Mouse (Mus musculus): Measurements from ENCODE around the gene Hectd4. TPM values are rescaled to one million over a fixed set of nuclear protein-coding genes. Genes with fewer than 3 reads are reported as not detected.

Gene Hectd4
- total and polyA plus RNA-seq, 3 experiments = 2.1 to 7.8 (median 6.0) TPM

DNA sequence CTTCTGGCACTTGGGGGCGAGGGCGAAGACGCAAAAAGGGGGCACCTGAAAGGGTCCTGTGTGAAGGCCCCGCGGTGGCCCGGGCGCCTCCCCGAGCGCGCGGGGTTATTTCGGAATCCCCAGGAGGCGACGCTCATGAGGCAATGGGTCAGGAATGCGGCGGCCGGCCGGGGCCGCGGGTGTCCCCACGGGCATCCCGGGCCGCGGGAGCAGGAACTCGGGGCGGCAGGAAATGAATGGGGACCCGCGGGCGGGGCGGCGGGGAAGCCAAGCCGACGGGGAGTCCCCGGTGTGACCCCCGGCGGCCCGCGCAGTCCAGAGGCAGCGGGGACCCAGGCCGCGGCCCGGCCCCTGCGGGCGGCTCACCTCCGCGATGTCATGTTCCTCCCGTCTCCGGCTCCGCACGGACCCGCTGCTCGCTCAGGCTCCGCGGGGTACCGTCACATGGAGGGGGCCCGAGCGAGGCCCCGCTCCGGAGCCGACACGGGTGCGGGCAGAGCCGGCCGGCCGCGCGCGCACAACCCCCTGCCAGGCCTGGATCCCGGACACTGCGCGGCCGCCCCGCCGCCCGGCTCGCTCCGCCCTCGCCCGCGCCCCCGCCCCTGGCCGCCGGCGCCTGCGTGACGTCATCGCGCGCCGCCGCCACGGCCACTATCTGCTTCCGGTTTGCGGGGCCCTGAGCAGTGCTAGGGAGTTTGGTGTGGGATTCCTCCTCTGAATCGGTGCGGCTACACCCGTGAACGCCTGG is 29.0 kb upstream of the Hectd4 start, which contains the start of gene Ptpn11 (continued):
- 0 out of 2 replicates have a peak, but pooled peaks have one; percentile 18 for TF ChIP-seq MYC (IDR thresholded peaks at IDR 0.05; ENCODE audit: low read depth, low read length)
- no peak for TF ChIP-seq JUND (conservative IDR thresholded peaks at IDR 0.05; ENCODE audit: low read depth, low read length)
- TF ChIP-seq NELFE (IDR thresholded peaks at IDR 0.05; ENCODE audit: low read depth, low read length) = peak; percentile 91
- no peak for TF ChIP-seq ETS1 (conservative IDR thresholded peaks at IDR 0.05; ENCODE audit: low read depth, low read length)
- no peak for TF ChIP-seq PAX5 (IDR thresholded peaks at IDR 0.05; ENCODE audit: low read length)
- peak in 1 of 2 experiments; percentile 17; a peak in 2 of 4 replicates for TF ChIP-seq CTCF (conservative IDR thresholded peaks at IDR 0.05 in 1 of 2, IDR thresholded peaks at IDR 0.05 in 1 of 2; ENCODE audit: low read depth in 2 of 2, low read length in 2 of 2)
- TF ChIP-seq ZKSCAN1 (IDR thresholded peaks at IDR 0.05; ENCODE audit: borderline replicate concordance, low read depth, low read length) = no peak
- TF ChIP-seq USF1 (IDR thresholded peaks at IDR 0.05; ENCODE audit: low read depth, low read length) = no peak
- TF ChIP-seq ZMIZ1 (IDR thresholded peaks at IDR 0.05; ENCODE audit: low read depth, low read length) = peak; percentile 87

- DNase-seq (ENCODE audit: extremely low read depth) = no peak
- dilution Hi-C loops (cut with MboI; ENCODE audit: extremely low pct_ligation_motif_present, extremely low pct_unique_long_range_greater_than_20kb, low sequenced_read_pairs) = no loop called here
- in situ Hi-C loops (cut with MboI; ENCODE audit: low pct_ligation_motif_present, low pct_unique_long_range_greater_than_20kb, low sequenced_read_pairs) = no loop called here
- Histone ChIP-seq H3K9me3 (replicated peaks; ENCODE audit: low read length) (no peaks in the 10 kb centered on the region), H3K4me2 (ENCODE audit: insufficient read depth, low read depth, poor library complexity, severe bottlenecking) (peak overlapping the region; percentile 86; the same call in 1 of the 2 replicates), H3K79me2 (replicated peaks; ENCODE audit: control insufficient read depth, extremely low read depth, insufficient read depth, poor library complexity, severe bottlenecking) (peaks cover 39% of the 10 kb centered on the region), H3K4me1 (ENCODE audit: control insufficient read depth in 1 of 2, insufficient read depth in 2 of 2) (peaks cover 21 to 43% of the 10 kb centered on the region in 2 experiments), H3K4me3 (replicated peaks in 1 of 3; ENCODE audit: low read depth in 2 of 3, low read length in 2 of 3, poor library complexity in 1 of 3) (peak overlapping the region; percentile 84 to 86 (median 86)), H3K9ac (ENCODE audit: insufficient read depth, low read depth) (peak overlapping the region; percentile 83), H3K36me3 (replicated peaks in 1 of 2; ENCODE audit: control insufficient read depth in 1 of 2, insufficient read depth in 1 of 2, low read length in 1 of 2) (peaks cover 0 to 3% of the 10 kb centered on the region in 2 experiments), H3K27ac (ENCODE audit: insufficient read depth, low read depth) (peak overlapping the region; percentile 53; the same call in 1 of the 2 replicates), H3K27me3 (replicated peaks) (no peaks in the 10 kb centered on the region)
- TF ChIP-seq CTCF (conservative IDR thresholded peaks at IDR 0.05 in 1 of 2, IDR thresholded peaks at IDR 0.05 in 1 of 2; ENCODE audit: low read depth in 2 of 2, low read length in 2 of 2) = no peak
- TF ChIP-seq BHLHE40 (IDR thresholded peaks at IDR 0.05; ENCODE audit: low read depth, low read length) = no peak
- no peak for TF ChIP-seq ETS1 (conservative IDR thresholded peaks at IDR 0.05; ENCODE audit: low read depth, low read length)
- TF ChIP-seq RAD21 (IDR thresholded peaks at IDR 0.05; ENCODE audit: low read depth, low read length) = no peak
- TF ChIP-seq KAT2A (IDR thresholded peaks at IDR 0.05; ENCODE audit: insufficient replicate concordance, low read length) = no peak
- TF ChIP-seq MAX (IDR thresholded peaks at IDR 0.05; ENCODE audit: low read length) = no peak
- TF ChIP-seq IRF4 (IDR thresholded peaks at IDR 0.05; ENCODE audit: low read depth, low read length) = no peak
- TF ChIP-seq SMC3 (IDR thresholded peaks at IDR 0.05; ENCODE audit: low read depth, low read length) = no peak
- TF ChIP-seq USF1 (IDR thresholded peaks at IDR 0.05; ENCODE audit: low read depth, low read length) = no peak
- no peak for TF ChIP-seq MEF2A (IDR thresholded peaks at IDR 0.05; ENCODE audit: borderline replicate concordance, low read depth, low read length)
- no peak for TF ChIP-seq USF2 (conservative IDR thresholded peaks at IDR 0.05; ENCODE audit: low read depth, low read length)
- no peak for TF ChIP-seq ZKSCAN1 (IDR thresholded peaks at IDR 0.05; ENCODE audit: borderline replicate concordance, low read depth, low read length)
- TF ChIP-seq PAX5 (IDR thresholded peaks at IDR 0.05; ENCODE audit: low read length) = no peak
Measured at GRCm38 (mm10) chr5:121191584-121191906, 28.5 kb upstream of the Hectd4 start.
